In genomic region chr14:40917632-40918031, GRCm38 (mm10) we compare ENCODE assay signal across 7 mouse cellular contexts. TPM values are rescaled to one million over a fixed set of nuclear protein-coding genes. Genes with fewer than 3 reads are reported as not detected.
DNase-seq lines count a peak whose midpoint lies in the region; ATAC-seq and TF ChIP-seq lines count a peak whose summit lies in the region.

No protein-coding gene starts in this region.

- DNase-seq in adrenal gland, adult (ENCODE audit: inconsistent age in 2 of 2, low spot score in 1 of 2) = peak; percentile 82 to 96
- peak; percentile 86 to 89 for DNase-seq in gastrocnemius, adult 8-10 months (ENCODE audit: low spot score in 2 of 2)
- peak; percentile 81 to 86 for DNase-seq in left cerebral cortex, postnatal 36 days (ENCODE audit: low spot score in 2 of 2)
- peak; percentile 100 for DNase-seq in midbrain, embryonic 11.5 days (ENCODE audit: low spot score, missing footprints)
- DNase-seq in right cerebral cortex, postnatal 4 days = peak; percentile 91

- peaks cover 40% of the 10 kb centered on the region for H3K36me3 ChIP-seq in intestine, postnatal 0 days (ENCODE audit: control insufficient read depth, insufficient read depth)
- peaks cover 8% of the 10 kb centered on the region for H3K36me3 ChIP-seq in midbrain, embryonic 11.5 days (ENCODE audit: control insufficient read depth, insufficient read depth, low read length)

- intact Hi-C loops in left cerebral cortex, postnatal 36 days (cut with DNase I) = loop anchor here (1.0 to 2.0 kb wide), 2 partner anchors 58 to 115 kb away; no protein-coding TSS in a partner anchor

- no peak overlapping the region for H3K4me3 ChIP-seq in intestine, postnatal 0 days (ENCODE audit: low read depth, low read length)
- H3K4me3 ChIP-seq in midbrain, embryonic 11.5 days (ENCODE audit: low read depth, low read length) = no peak overlapping the region

- H3K27ac ChIP-seq in intestine, postnatal 0 days (ENCODE audit: low read depth, low read length) = no peak overlapping the region
- H3K27ac ChIP-seq in midbrain, embryonic 11.5 days (ENCODE audit: low read depth, low read length) = no peak overlapping the region

- no peaks in the 10 kb centered on the region for H3K4me1 ChIP-seq in intestine, postnatal 0 days (replicated peaks; ENCODE audit: control insufficient read depth, insufficient read depth, low read length)
- no peaks in the 10 kb centered on the region for H3K4me1 ChIP-seq in midbrain, embryonic 11.5 days (ENCODE audit: control insufficient read depth, insufficient read depth, low read length)

- ATAC-seq in common myeloid progenitor, adult 5-6 weeks (replicated peaks; ENCODE audit: low read depth, poor library complexity, severe bottlenecking) = peak; percentile 63
- peak; percentile 33 for ATAC-seq in intestine, postnatal 0 days
- ATAC-seq in midbrain, embryonic 11.5 days (ENCODE audit: low FRiP score) = peak; percentile 59

- H3K9me3 ChIP-seq in intestine, postnatal 0 days (ENCODE audit: control insufficient read depth) = no peaks in the 10 kb centered on the region
- H3K9me3 ChIP-seq in midbrain, embryonic 11.5 days (ENCODE audit: control insufficient read depth, low read length) = no peaks in the 10 kb centered on the region

- no peaks in the 10 kb centered on the region for H3K27me3 ChIP-seq in intestine, postnatal 0 days (replicated peaks; ENCODE audit: control insufficient read depth, insufficient read depth, low read length)
- no peaks in the 10 kb centered on the region for H3K27me3 ChIP-seq in midbrain, embryonic 11.5 days (ENCODE audit: control insufficient read depth, insufficient read depth, low read length)

- H3K9ac ChIP-seq in intestine, postnatal 0 days (ENCODE audit: low read depth, low read length) = no peak overlapping the region
- no peak overlapping the region for H3K9ac ChIP-seq in midbrain, embryonic 11.5 days (ENCODE audit: low read length)

- no peak overlapping the region for H3K4me2 ChIP-seq in intestine, postnatal 0 days (replicated peaks; ENCODE audit: low read depth)
- H3K4me2 ChIP-seq in midbrain, embryonic 11.5 days = no peak overlapping the region

- TF ChIP-seq CTCF in intestine, postnatal 0 days (IDR thresholded peaks at IDR 0.05; ENCODE audit: low read depth) = peak; percentile 98

- 0% methylated on average over 1 of the region's 1 CpGs for WGBS in intestine, postnatal 0 days
- 0% methylated on average over 1 of the region's 1 CpGs for WGBS in midbrain, embryonic 11.5 days

RNA-seq across cellular contexts. Expression of gene Sh2d4b, which starts 24.6 kb away (rescaled TPM):
- total RNA-seq in common myeloid progenitor, adult 5-6 weeks (2017) = 0.46 TPM in 1 of 2 replicates, not detected in the other
- total RNA-seq in gastrocnemius, adult 8-10 months (2022) = 1 to 10 TPM in 1 of 4 experiments, under 1 TPM in 3; 0.24 to 1.2 (median 0.31) TPM
- polyA plus RNA-seq in intestine, postnatal 0 days (2015; fragmentation: Nextera tagmentation; extraction: Ambion mirVana) = not detected in 2 replicates
- total RNA-seq in left cerebral cortex, postnatal 36 days (2021) = 1 to 10 TPM; 2.7 to 7.9 TPM
- polyA plus RNA-seq in midbrain, embryonic 11.5 days (2014; fragmentation: Nextera tagmentation; extraction: Ambion mirVana) = 0.76 and 0.78 TPM in 2 replicates

RNA-seq across cellular contexts. Expression of gene Tspan14, which starts 49.0 kb away (rescaled TPM):
- total RNA-seq in common myeloid progenitor, adult 5-6 weeks (2017) = 46.6 and 49.2 TPM in 2 replicates
- 10 to 100 TPM in 2 of 4 experiments, 1 to 10 TPM in 2; 8.9 to 11.6 (median 10.3) TPM for total RNA-seq in gastrocnemius, adult 8-10 months (2022)
- 30.5 and 33.3 TPM in 2 replicates for polyA plus RNA-seq in intestine, postnatal 0 days (2015; fragmentation: Nextera tagmentation; extraction: Ambion mirVana)
- 10 to 100 TPM; 54.2 to 56.6 TPM for total RNA-seq in left cerebral cortex, postnatal 36 days (2021)
- 99.5 and 101 TPM in 2 replicates for polyA plus RNA-seq in midbrain, embryonic 11.5 days (2014; fragmentation: Nextera tagmentation; extraction: Ambion mirVana)
